Comparison of ENCODE assay signal across 9 mouse cellular contexts in genomic region chr12:89479096-89479495, GRCm38 (mm10).
DNase-seq lines count a peak whose midpoint lies in the region; ATAC-seq lines count a peak whose summit lies in the region.
"Had no signal": no experiment of that assay in that cellular context is flagged by ENCODE, and none has a peak within 500 bp of the region (broad histone marks: within the 10 kb centered on the region; RNA-seq: fewer than 3 reads in every experiment).

No protein-coding gene starts in this region.

- no peaks in the 10 kb centered on the region for H3K9me3 ChIP-seq in heart, embryonic 10.5 days
- H3K9me3 ChIP-seq in midbrain, embryonic 16.5 days (replicated peaks; ENCODE audit: control insufficient read depth, low read length, poor library complexity, severe bottlenecking), result no peaks in the 10 kb centered on the region
- H3K9me3 ChIP-seq: neural tube, embryonic 13.5 days had no signal

- no peak overlapping the region for H3K27ac ChIP-seq in heart, embryonic 10.5 days
- no peak overlapping the region for H3K27ac ChIP-seq in midbrain, embryonic 16.5 days (ENCODE audit: low read length)
- H3K27ac ChIP-seq: neural tube, embryonic 13.5 days had no signal

- H3K4me3 ChIP-seq in heart, embryonic 10.5 days, result no peak overlapping the region
- H3K4me3 ChIP-seq in midbrain, embryonic 16.5 days (ENCODE audit: low read depth, low read length), result no peak overlapping the region
- H3K4me3 ChIP-seq: neural tube, embryonic 13.5 days had no signal

- no peaks in the 10 kb centered on the region for H3K4me1 ChIP-seq in heart, embryonic 10.5 days
- no peaks in the 10 kb centered on the region for H3K4me1 ChIP-seq in midbrain, embryonic 16.5 days (ENCODE audit: control insufficient read depth, insufficient read depth, low read length)
- H3K4me1 ChIP-seq: neural tube, embryonic 13.5 days had no signal

- ATAC-seq in midbrain, embryonic 16.5 days, result 0 out of 2 replicates have a peak, but pooled peaks have one; percentile 25

- WGBS in heart, embryonic 10.5 days, result 28% methylated on average over 4 of the region's 4 CpGs
- WGBS in midbrain, embryonic 16.5 days, result 22% methylated on average over 4 of the region's 4 CpGs

- no peak overlapping the region for H3K4me2 ChIP-seq in midbrain, embryonic 16.5 days (ENCODE audit: low read length)
- H3K4me2 ChIP-seq: neural tube, embryonic 13.5 days had no signal

- H3K27me3 ChIP-seq in heart, embryonic 10.5 days (ENCODE audit: insufficient read depth, poor library complexity, severe bottlenecking), result no peaks in the 10 kb centered on the region
- no peaks in the 10 kb centered on the region for H3K27me3 ChIP-seq in midbrain, embryonic 16.5 days (ENCODE audit: control insufficient read depth, insufficient read depth, low read depth, low read length)
- H3K27me3 ChIP-seq: neural tube, embryonic 13.5 days had no signal

- H3K36me3 ChIP-seq in heart, embryonic 10.5 days, result no peaks in the 10 kb centered on the region
- H3K36me3 ChIP-seq in midbrain, embryonic 16.5 days (ENCODE audit: control insufficient read depth, insufficient read depth, low read length), result no peaks in the 10 kb centered on the region
- H3K36me3 ChIP-seq: neural tube, embryonic 13.5 days had no signal

- no peak overlapping the region for H3K9ac ChIP-seq in midbrain, embryonic 16.5 days (ENCODE audit: low read depth, low read length)
- H3K9ac ChIP-seq: neural tube, embryonic 13.5 days had no signal

- peak; percentile 36 for DNase-seq in heart, adult 8-10 months (ENCODE audit: low spot score)
- DNase-seq in heart, embryonic 10.5 days (ENCODE audit: low spot score), result no peak
- DNase-seq in right cerebral cortex, adult 2 months (ENCODE audit: low spot score in 2 of 2), result peak; percentile 42 to 77
- DNase-seq in right cerebral cortex, postnatal 25 days, result no peak
- DNase-seq in c-Kit-positive CD71-negative TER-119-negative erythroid progenitor cells, embryonic 14.5 days (ENCODE audit: low read depth), result peak; percentile 28
- DNase-seq in hindlimb bud, embryonic 11.5 days (ENCODE audit: extremely low spot score, low read depth, low spot score), result peak; percentile 53
- DNase-seq in urinary bladder, postnatal 4 days (ENCODE audit: low spot score in 2 of 2), result no peak

Comparison
In these comparisons a context has a peak if more than half of its experiments do, and no peak if none do; other contexts are left out.
1. DNase-seq: peak in heart, adult 8-10 months (single experiment), right cerebral cortex, adult 2 months (2 of 2), c-Kit-positive CD71-negative TER-119-negative erythroid progenitor cells, embryonic 14.5 days (single experiment) and hindlimb bud, embryonic 11.5 days (single experiment); none in heart, embryonic 10.5 days (single experiment), right cerebral cortex, postnatal 25 days (single experiment) and urinary bladder, postnatal 4 days (0 of 2).